Mouse (Mus musculus) E14TG2a.4 (cell line): Measurements from ENCODE around the gene Alpi.

ENCODE experiments used
- H3K27me3 ChIP-seq: 2 replicates; pipeline ENCODE4 v1.6.1; 2014; ENCODE audit warnings: low read length, control low read depth; ENCODE audit not compliant: insufficient read depth
- H3K36me3 ChIP-seq: 2 replicates; pipeline ENCODE4 v1.6.1; 2014; ENCODE audit warnings: low read length, control low read depth; ENCODE audit not compliant: insufficient read depth
- H3K4me1 ChIP-seq: replicated peaks from 2 replicates; pipeline ENCODE4 v1.6.1; 2014; ENCODE audit warnings: low read depth, low read length, control low read depth
- H3K4me3 ChIP-seq: replicated peaks from 2 replicates; pipeline ENCODE4 v1.5.1; 2014; ENCODE audit warnings: mild to moderate bottlenecking, low read length
- H3K9me3 ChIP-seq: 2 replicates; pipeline ENCODE4 v1.6.1; 2014; ENCODE audit warnings: low read length, control low read depth
- CTCF ChIP-seq: conservative IDR thresholded peaks from 2 replicates; pipeline ENCODE4 v1.5.1; 2014; ENCODE audit warnings: low read length
- NANOG ChIP-seq: IDR thresholded peaks from 2 replicates; pipeline ENCODE4 v1.6.1; 2014; ENCODE audit warnings: borderline replicate concordance, low read length, mixed read lengths
- POU5F1 ChIP-seq: IDR thresholded peaks from 2 replicates; pipeline ENCODE4 v1.6.1; 2014; ENCODE audit warnings: low read length, borderline replicate concordance

The Alpi gene

DNA sequence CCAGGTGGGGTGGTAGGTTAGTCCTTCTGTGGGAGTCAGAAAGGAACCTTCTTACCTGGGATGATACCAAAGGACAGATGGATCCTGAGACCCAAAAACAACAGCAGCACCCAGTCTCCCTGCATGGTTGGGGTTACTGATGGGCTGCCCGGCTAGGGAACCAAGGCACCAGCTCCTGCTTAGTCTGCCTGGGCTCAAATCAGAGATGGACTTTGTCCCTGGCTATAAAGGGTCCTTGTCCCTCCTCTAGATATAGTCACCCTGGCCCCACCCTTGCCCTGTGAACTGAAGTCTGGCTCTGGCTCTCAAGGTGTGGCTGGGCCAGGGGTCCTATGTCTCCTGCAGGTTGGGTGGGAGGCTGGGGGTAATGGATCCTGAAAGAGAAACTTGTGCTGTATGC lies at the start of gene Alpi:
Alpi (minus strand) TSS at position 196 of the 400 bp plus-strand sequence.
- Histone ChIP-seq H3K4me3 (no peak within 1 kb of the TSS), H3K27me3 (peaks cover 31% of the 10 kb centered on the region), H3K36me3 (no peaks in the 10 kb centered on the region), H3K4me1 (0 out of 2 replicates have a peak, but pooled peaks cover 4% of the 10 kb centered on the region), H3K9me3 (no peaks in the 10 kb centered on the region)
- no peak for TF ChIP-seq NANOG
- TF ChIP-seq CTCF: no peak
- no peak for TF ChIP-seq POU5F1

DNA sequence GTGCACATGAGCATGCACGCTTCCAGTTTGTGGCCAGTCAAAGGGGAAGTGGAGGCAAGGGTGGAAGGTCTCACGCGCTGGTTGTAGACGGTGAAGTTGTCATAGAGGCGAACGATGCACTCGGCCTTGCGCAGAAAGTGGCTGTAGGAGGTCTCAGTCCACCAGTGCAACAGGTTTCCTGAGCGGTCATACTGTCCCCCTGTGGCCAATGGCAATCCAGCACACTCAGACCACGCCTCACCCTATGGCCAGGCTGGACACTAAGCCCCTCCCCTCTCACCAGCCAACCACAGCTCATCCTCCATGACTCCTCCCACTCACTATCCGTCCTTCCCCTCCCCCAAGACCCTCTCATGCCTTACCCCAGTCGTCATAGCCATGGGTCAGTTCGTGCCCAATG lies 48.0 kb upstream of the Alpi start:
- H3K4me1 ChIP-seq: peaks cover 14% of the 10 kb centered on the region
- H3K36me3 ChIP-seq: no peaks in the 10 kb centered on the region
- H3K4me3 ChIP-seq: no peak overlapping the region
- no peak for TF ChIP-seq NANOG
- no peak for TF ChIP-seq CTCF
- TF ChIP-seq POU5F1: no peak
- H3K27me3 ChIP-seq: peaks cover 89% of the 10 kb centered on the region
- peaks cover 2% of the 10 kb centered on the region; the same call in 1 of the 2 replicates for H3K9me3 ChIP-seq

- Histone ChIP-seq H3K9me3 (peaks cover 33% of the 10 kb centered on the region), H3K4me1 (no peaks in the 10 kb centered on the region), H3K27me3 (peaks cover 32% of the 10 kb centered on the region), H3K36me3 (no peaks in the 10 kb centered on the region), H3K4me3 (no peak overlapping the region)
- TF ChIP-seq CTCF (no peak), POU5F1 (no peak), NANOG (no peak)
These were observed 41.7 kb upstream of the Alpi start for GRCm38 (mm10) chr1:87143141-87143540.

GRCm38 (mm10) chr1:87142456-87142855 lies 41.0 kb upstream of the Alpi start:
- Histone ChIP-seq H3K4me1 (no peaks in the 10 kb centered on the region), H3K4me3 (no peak overlapping the region), H3K9me3 (peaks cover 33% of the 10 kb centered on the region), H3K36me3 (no peaks in the 10 kb centered on the region), H3K27me3 (peaks cover 25% of the 10 kb centered on the region)
- TF ChIP-seq CTCF (no peak), POU5F1 (no peak), NANOG (no peak)

GRCm38 (mm10) chr1:87141550-87141949 lies 40.1 kb upstream of the Alpi start:
- peaks cover 33% of the 10 kb centered on the region for H3K9me3 ChIP-seq
- TF ChIP-seq NANOG (no peak), POU5F1 (no peak), CTCF (no peak)
- H3K4me1 ChIP-seq: no peaks in the 10 kb centered on the region
- H3K36me3 ChIP-seq: no peaks in the 10 kb centered on the region
- peaks cover 16% of the 10 kb centered on the region for H3K27me3 ChIP-seq
- H3K4me3 ChIP-seq: peak overlapping the region; percentile 20; the same call in 1 of the 2 replicates

DNA sequence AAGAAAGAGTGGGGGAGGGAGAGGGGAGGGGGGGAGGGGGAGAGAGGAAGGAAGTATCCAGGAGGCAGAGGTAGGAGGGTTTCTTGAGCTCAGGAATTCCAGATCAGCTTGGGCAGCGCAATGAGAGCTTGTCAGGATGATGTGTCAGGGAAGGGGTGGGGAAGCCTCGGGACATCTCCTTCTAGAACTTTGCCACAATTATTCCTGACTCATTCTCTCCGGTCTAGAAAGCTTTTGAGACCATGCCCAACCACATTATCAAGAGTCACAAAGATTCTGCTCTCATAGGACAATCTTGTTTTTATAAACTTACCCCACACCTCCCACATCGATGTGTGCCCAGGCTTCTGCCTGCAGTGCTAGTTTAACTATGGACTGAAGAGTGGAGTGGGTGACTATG lies 30.4 kb upstream of the Alpi start:
- peaks cover 6% of the 10 kb centered on the region; the same call in 1 of the 2 replicates for H3K4me1 ChIP-seq
- peaks cover 25% of the 10 kb centered on the region for H3K27me3 ChIP-seq
- H3K36me3 ChIP-seq: no peaks in the 10 kb centered on the region
- TF ChIP-seq NANOG (no peak), CTCF (no peak), POU5F1 (no peak)
- H3K4me3 ChIP-seq: no peak overlapping the region
- H3K9me3 ChIP-seq: peaks cover 48% of the 10 kb centered on the region

DNA sequence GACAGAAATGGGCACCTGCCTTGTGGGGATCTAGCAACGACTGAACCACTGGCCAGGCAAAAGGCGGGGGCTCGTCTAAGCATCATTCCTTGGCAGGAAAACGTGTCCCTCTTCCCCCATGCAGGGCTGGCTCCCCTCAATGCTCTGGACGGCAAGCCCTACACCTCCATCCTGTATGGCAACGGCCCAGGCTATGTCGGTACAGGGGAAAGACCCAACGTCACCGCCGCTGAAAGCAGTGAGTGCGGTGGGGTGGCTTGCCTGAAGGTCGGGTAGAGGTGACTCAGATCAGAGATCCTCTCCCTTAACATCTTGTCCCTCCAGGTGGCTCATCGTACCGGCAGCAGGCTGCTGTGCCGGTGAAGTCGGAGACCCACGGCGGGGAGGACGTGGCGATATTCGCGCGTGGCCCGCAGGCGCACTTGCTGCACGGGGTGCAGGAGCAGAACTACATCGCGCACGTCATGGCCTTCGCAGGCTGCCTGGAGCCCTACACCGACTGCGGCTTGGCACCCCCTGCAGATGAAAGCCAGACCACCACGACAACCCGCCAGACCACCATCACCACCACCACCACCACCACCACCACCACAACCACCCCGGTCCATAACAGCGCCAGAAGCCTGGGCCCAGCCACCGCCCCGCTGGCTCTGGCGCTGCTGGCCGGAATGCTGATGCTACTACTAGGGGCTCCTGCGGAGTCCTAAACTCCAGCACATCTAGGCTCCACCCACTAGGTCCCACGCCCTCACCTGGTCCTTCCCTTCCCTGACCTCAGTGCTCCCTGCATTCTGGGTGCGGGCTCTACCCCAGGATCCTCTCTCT lies 26.0 kb upstream of the Alpi start:
- Histone ChIP-seq H3K4me1 (peaks cover 14% of the 10 kb centered on the region), H3K36me3 (no peaks in the 10 kb centered on the region), H3K4me3 (peak overlapping the region; percentile 73), H3K27me3 (peaks cover 49% of the 10 kb centered on the region), H3K9me3 (peaks cover 34% of the 10 kb centered on the region)
- TF ChIP-seq CTCF: no peak
- no peak for TF ChIP-seq POU5F1
- no peak for TF ChIP-seq NANOG

- H3K4me1 ChIP-seq: peaks cover 14% of the 10 kb centered on the region
- H3K27me3 ChIP-seq: peaks cover 49% of the 10 kb centered on the region
- H3K4me3 ChIP-seq: no peak within 1 kb of the TSS
- TF ChIP-seq POU5F1 (no peak), NANOG (no peak), CTCF (no peak)
- no peaks in the 10 kb centered on the region for H3K36me3 ChIP-seq
- H3K9me3 ChIP-seq: peaks cover 15% of the 10 kb centered on the region
These were observed 23.3 kb upstream of the Alpi start, which contains the start of gene Akp3 for GRCm38 (mm10) chr1:87124673-87125072. Gene Akp3 (plus strand): TSS chr1:87124973.

DNA sequence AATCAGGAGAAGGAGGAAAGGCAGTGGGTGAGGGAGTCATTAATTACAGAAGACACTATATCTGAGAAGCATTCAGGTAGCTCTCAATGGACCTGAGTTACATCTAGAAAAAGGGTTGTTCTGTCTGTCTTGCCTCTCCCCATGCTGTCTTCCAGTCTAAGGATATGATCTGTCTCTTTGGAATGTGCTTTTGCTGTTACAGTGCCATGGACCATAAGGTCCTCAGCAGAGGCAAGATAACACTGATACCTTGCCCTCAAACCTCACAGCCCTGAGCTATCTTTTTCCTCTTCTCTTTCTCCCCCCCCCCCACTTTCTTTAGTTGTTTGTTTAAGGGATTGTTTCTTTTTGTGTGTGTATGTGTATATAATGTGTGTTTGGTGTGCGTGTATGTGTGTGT lies 13.4 kb upstream of the Alpi start:
- TF ChIP-seq CTCF (no peak), NANOG (no peak), POU5F1 (no peak)
- H3K4me1 ChIP-seq: no peaks in the 10 kb centered on the region
- no peaks in the 10 kb centered on the region for H3K36me3 ChIP-seq
- H3K27me3 ChIP-seq: no peaks in the 10 kb centered on the region
- no peaks in the 10 kb centered on the region for H3K9me3 ChIP-seq
- H3K4me3 ChIP-seq: no peak overlapping the region
